Mouse (Mus musculus) midbrain, embryonic 10.5 days (tissue): Measurements from ENCODE around the gene Megf11. TPM values are rescaled to one million over a fixed set of nuclear protein-coding genes. Genes with fewer than 3 reads are reported as not detected.

Experiments
- DNase-seq: peaks from one replicate; pipeline ENCODE4 v3.0.0-alpha.2; 2017; ENCODE audit warnings: low spot score
- H3K27ac ChIP-seq: fragments of 300-500 bp; sonication (generic); replicated peaks from 2 replicates; pipeline ENCODE4 v1.5.1; 2016; ENCODE audit warnings: mild to moderate bottlenecking
- H3K27me3 ChIP-seq: fragments of 300-500 bp; sonication (generic); 2 replicates; pipeline ENCODE4 v1.6.1; 2016; ENCODE audit warnings: low read depth, mild to moderate bottlenecking; ENCODE audit not compliant: poor library complexity, severe bottlenecking
- H3K36me3 ChIP-seq: fragments of 300-500 bp; sonication (generic); 2 replicates; pipeline ENCODE4 v1.6.1; 2016; ENCODE audit warnings: mild to moderate bottlenecking, moderate library complexity
- H3K4me1 ChIP-seq: fragments of 300-500 bp; sonication (generic); 2 replicates; pipeline ENCODE4 v1.6.1; 2016
- H3K4me3 ChIP-seq: fragments of 300-500 bp; sonication (generic); 2 replicates; pipeline ENCODE4 v1.5.1; 2016; ENCODE audit warnings: mild to moderate bottlenecking, moderate library complexity
- H3K9me3 ChIP-seq: fragments of 300-500 bp; sonication (generic); replicated peaks from 2 replicates; pipeline ENCODE4 v1.6.1; 2016; ENCODE audit warnings: mild to moderate bottlenecking
- WGBS: fragments of 180-500 bp; shearing (Covaris S2); methylation state at CpG from one replicate; pipeline ENCODE4 v1.1.7; 2016; 5-methylcytosine and 5-hydroxymethylcytosine counted together
- polyA plus RNA-seq: library from polyadenylated mRNA; unstranded; fragments of >200 nt; fragmentation: Nextera tagmentation; extraction: Ambion mirVana; gene quantifications from 2 replicates; pipeline ENCODE4 v1.2.1, GENCODE M21; 2016

Megf11 gene
- polyA plus RNA-seq, 1 experiment from 2014 or later: 1.3 TPM

DNA sequence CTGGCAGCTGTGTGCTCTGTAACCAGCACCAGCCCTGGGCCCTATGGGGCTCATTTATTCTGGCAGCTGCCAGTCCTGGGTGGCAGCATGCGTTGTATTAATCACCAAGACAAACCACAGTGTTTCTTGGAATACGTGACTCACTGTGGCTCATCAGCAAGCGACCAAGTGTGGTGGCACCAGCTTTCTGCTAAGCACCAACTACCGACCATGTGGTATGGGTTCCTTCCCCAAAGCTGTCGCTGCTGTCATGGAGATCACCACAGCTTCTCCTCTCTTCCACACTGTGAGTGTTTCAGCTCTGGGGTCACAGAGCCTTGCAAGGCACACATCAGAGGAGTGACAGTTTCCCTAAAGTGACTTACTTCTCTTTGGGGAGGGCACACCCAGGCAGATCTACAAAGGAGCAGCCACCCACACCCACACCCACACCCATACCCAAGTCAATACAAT is 178.9 kb downstream of the Megf11 start:
- no peak for DNase-seq
- Histone ChIP-seq H3K9me3 (no peaks in the 10 kb centered on the region), H3K36me3 (no peaks in the 10 kb centered on the region), H3K27ac (no peak overlapping the region), H3K4me3 (no peak overlapping the region), H3K4me1 (peaks cover 28% of the 10 kb centered on the region), H3K27me3 (no peaks in the 10 kb centered on the region)
- WGBS: 90% methylated on average over 5 of the region's 5 CpGs

- Histone ChIP-seq H3K27ac (peak overlapping the region; percentile 38; the same call in 1 of the 2 replicates), H3K9me3 (no peaks in the 10 kb centered on the region), H3K27me3 (no peaks in the 10 kb centered on the region), H3K4me1 (peaks cover 34% of the 10 kb centered on the region), H3K4me3 (no peak overlapping the region), H3K36me3 (no peaks in the 10 kb centered on the region)
- no peak for DNase-seq
Observed at GRCm38 (mm10) chr9:64565915-64566314, 180.5 kb downstream of the Megf11 start.

GRCm38 (mm10) chr9:64566376-64566775 is 180.9 kb downstream of the Megf11 start:
- H3K27ac ChIP-seq: peak overlapping the region; percentile 38; the same call in 1 of the 2 replicates
- WGBS: 70% methylated on average over 2 of the region's 2 CpGs

GRCm38 (mm10) chr9:64567482-64567881 is 182.1 kb downstream of the Megf11 start:
- H3K27ac ChIP-seq: no peak overlapping the region
- no peaks in the 10 kb centered on the region for H3K36me3 ChIP-seq
- DNase-seq: no peak
- 75% methylated on average over 5 of the region's 5 CpGs for WGBS
- no peak overlapping the region for H3K4me3 ChIP-seq
- no peaks in the 10 kb centered on the region for H3K27me3 ChIP-seq
- H3K9me3 ChIP-seq: no peaks in the 10 kb centered on the region
- H3K4me1 ChIP-seq: peaks cover 43% of the 10 kb centered on the region

More at GRCm38 (mm10) chr9:64566376-64566775, 180.9 kb downstream of the Megf11 start:
- H3K27me3 ChIP-seq: no peaks in the 10 kb centered on the region
- DNase-seq: no peak
- H3K9me3 ChIP-seq: no peaks in the 10 kb centered on the region
- H3K4me1 ChIP-seq: peaks cover 39% of the 10 kb centered on the region
- no peak overlapping the region for H3K4me3 ChIP-seq
- H3K36me3 ChIP-seq: no peaks in the 10 kb centered on the region

DNA sequence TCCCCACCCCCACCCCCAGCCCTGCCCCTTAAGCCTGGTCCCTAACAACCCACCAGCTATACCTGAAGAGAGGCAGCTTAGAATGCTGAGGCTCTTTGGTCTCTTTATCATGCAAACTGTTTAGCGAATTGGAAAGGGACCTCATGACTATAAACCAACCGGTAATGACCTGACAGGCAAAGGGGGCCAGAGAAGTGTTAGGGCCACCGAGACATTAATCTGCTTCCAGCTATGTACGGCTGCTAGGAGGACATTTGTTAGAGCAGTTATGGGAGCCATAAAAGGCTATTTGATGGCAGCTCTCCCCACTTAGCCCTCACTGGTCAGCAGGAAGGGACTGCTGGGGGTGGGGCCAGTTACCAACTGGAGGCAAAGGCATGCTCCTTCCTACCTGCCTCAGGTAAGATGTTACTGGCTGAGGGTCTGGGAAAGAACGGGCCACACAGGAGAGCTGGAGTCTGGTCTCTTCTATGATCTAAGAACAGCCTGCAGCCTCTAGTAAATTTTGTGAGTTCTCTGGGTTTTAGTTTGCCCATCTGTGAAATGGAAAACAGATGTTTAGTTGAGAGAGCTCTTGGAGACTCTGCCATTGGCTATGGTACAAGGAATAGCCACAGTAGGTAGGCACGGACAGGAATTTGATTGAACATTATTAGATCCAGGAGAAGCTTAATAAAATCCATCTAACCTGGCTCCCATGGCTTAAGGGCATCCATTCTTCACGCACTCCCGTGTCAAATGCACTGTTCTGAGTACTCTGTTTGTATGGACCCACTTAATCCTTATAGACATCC is 183.2 kb downstream of the Megf11 start:
- Histone ChIP-seq H3K9me3 (no peaks in the 10 kb centered on the region), H3K4me3 (no peak overlapping the region), H3K36me3 (no peaks in the 10 kb centered on the region), H3K4me1 (peaks cover 43% of the 10 kb centered on the region), H3K27ac (no peak overlapping the region), H3K27me3 (no peaks in the 10 kb centered on the region)
- 66% methylated on average over 8 of the region's 8 CpGs for WGBS
- no peak for DNase-seq

GRCm38 (mm10) chr9:64570448-64570847 is 185.0 kb downstream of the Megf11 start:
- H3K4me1 ChIP-seq: peaks cover 40% of the 10 kb centered on the region
- WGBS: 59% methylated on average over 4 of the region's 4 CpGs
- no peaks in the 10 kb centered on the region for H3K9me3 ChIP-seq
- H3K36me3 ChIP-seq: no peaks in the 10 kb centered on the region
- H3K27ac ChIP-seq: no peak overlapping the region
- H3K27me3 ChIP-seq: no peaks in the 10 kb centered on the region
- DNase-seq: no peak
- H3K4me3 ChIP-seq: no peak overlapping the region

GRCm38 (mm10) chr9:64571091-64571490 is 185.7 kb downstream of the Megf11 start:
- Histone ChIP-seq H3K4me3 (no peak overlapping the region), H3K4me1 (peaks cover 40% of the 10 kb centered on the region), H3K36me3 (no peaks in the 10 kb centered on the region), H3K9me3 (no peaks in the 10 kb centered on the region), H3K27me3 (no peaks in the 10 kb centered on the region), H3K27ac (no peak overlapping the region)
- 92% methylated on average over 8 of the region's 8 CpGs for WGBS
- no peak for DNase-seq

DNA sequence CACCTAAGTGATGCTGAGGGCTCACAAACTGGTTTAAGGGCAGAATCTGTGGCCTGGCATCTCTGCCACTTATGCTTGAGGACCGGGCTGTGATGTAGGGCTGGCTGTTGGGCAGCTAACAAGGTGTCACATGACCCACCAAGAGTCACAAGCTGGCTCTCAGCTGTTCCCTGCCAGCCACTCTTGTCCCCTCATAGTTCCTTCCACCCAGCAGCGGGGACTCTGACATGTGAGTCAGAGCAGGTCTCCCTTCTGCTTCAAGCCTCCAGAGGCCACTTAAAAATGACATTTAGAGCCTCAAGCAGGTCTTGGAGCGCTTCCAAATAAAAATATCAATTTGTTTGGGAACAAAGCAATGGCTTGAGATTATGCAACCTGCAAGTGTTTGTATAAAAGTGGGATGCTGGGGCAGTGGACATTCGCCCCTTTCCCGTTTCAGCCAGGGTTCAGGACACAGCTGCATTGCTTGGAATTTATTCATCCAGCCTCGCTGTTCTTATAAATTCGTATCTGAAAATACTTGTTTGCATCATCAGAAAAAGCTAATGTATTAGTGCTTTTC is 187.3 kb downstream of the Megf11 start:
- Histone ChIP-seq H3K36me3 (no peaks in the 10 kb centered on the region), H3K27me3 (no peaks in the 10 kb centered on the region), H3K4me3 (no peak overlapping the region), H3K4me1 (peaks cover 40% of the 10 kb centered on the region), H3K9me3 (no peaks in the 10 kb centered on the region), H3K27ac (no peak overlapping the region; the same call in 1 of the 2 replicates)
- 87% methylated on average over 7 of the region's 7 CpGs for WGBS
- DNase-seq: no peak

DNA sequence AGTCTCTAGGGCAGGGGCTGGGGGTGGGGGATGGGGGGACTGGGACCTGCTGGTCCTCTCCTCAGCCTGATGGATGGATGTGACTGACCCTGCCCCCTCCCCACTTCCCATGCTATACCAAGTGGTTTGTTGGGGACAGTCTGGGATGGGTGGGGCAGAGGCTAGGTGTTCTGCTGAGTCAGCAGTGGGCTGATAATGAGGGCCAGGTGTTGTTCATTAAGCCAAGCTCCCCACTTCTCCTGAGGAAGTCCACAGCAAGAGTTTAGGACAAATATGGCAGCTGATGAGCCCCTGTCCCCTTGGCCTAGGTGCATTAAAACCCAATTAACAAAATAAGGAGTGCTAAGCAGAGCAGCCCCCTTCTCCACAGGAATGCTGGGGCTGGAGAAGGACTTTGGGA is 190.2 kb downstream of the Megf11 start:
- H3K27me3 ChIP-seq: no peaks in the 10 kb centered on the region
- H3K27ac ChIP-seq: no peak overlapping the region
- no peak overlapping the region for H3K4me3 ChIP-seq
- H3K4me1 ChIP-seq: peaks cover 30% of the 10 kb centered on the region
- no peak for DNase-seq
- no peaks in the 10 kb centered on the region for H3K36me3 ChIP-seq
- no peaks in the 10 kb centered on the region for H3K9me3 ChIP-seq

DNA sequence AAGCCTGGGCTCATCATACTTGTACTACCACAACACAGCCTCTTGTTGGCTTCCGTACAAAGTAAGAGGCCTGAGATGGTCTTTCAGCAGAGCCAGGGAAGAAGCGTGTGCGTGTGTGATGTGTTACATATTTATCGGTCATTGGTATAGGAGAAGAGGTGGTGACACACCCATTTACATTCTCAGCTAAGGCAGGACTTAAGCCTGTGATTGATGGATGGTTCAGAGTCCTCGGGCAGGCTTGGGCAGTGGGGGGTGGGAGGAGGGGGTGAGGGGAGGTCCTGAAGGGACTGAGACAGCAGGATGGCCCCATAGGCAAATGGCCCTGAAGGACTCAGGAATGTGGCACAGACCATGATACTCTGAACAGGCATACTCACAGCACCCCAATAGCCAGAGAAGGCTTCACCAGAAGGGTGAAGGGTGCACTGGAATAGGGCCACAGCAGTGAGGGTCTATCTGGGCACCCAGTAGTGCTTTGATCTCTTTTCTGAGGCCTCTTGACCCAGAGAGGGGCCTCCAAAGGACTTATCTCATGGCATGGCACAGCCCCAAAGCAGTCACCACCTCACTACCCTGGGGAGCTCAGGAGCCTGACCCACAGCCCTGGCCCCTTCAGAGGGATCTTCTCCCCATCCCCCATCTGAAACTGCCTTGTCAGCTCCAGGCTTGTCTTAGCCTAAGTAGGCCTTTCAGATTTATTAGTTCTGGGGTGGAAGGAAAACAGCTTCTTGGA is 190.9 kb downstream of the Megf11 start:
- H3K36me3 ChIP-seq: no peaks in the 10 kb centered on the region
- no peak overlapping the region for H3K4me3 ChIP-seq
- 74% methylated on average over 5 of the region's 5 CpGs for WGBS
- H3K27me3 ChIP-seq: no peaks in the 10 kb centered on the region
- peak overlapping the region; percentile 52; the same call in 1 of the 2 replicates for H3K27ac ChIP-seq
- no peak for DNase-seq
- no peaks in the 10 kb centered on the region for H3K9me3 ChIP-seq
- peaks cover 24% of the 10 kb centered on the region for H3K4me1 ChIP-seq

GRCm38 (mm10) chr9:64577156-64577555 is 191.7 kb downstream of the Megf11 start:
- Histone ChIP-seq H3K27ac (no peak overlapping the region), H3K27me3 (no peaks in the 10 kb centered on the region), H3K4me3 (no peak overlapping the region), H3K4me1 (peaks cover 19% of the 10 kb centered on the region), H3K9me3 (no peaks in the 10 kb centered on the region), H3K36me3 (no peaks in the 10 kb centered on the region)
- 89% methylated on average over 3 of the region's 3 CpGs for WGBS
- DNase-seq: no peak

DNA sequence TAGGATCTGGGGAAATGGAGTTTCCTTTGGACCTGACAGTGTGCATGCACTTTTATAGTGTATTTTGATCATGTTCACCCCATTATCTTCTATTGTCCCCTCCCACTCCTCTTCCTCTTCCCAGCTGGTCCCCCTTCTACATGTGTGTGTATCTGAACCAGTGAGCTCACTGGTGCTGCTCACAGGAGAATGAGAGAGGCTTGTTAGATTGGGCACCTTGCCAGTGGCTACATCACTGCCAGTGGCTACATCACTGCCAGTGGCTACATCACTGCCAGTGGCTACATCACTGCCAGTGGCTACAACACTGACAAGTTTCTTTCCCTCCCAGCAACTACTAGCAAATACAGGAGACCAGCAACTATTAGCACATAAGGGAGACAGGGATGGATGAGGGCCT is 192.6 kb downstream of the Megf11 start:
- Histone ChIP-seq H3K27ac (no peak overlapping the region), H3K9me3 (no peaks in the 10 kb centered on the region), H3K36me3 (no peaks in the 10 kb centered on the region), H3K4me3 (no peak overlapping the region), H3K27me3 (no peaks in the 10 kb centered on the region), H3K4me1 (peaks cover 19% of the 10 kb centered on the region)
- no peak for DNase-seq

GRCm38 (mm10) chr9:64579306-64579705 is 193.9 kb downstream of the Megf11 start:
- Histone ChIP-seq H3K4me3 (no peak overlapping the region), H3K27ac (0 out of 2 replicates have a peak overlapping the region, but pooled peaks have one; percentile 23), H3K9me3 (no peaks in the 10 kb centered on the region), H3K4me1 (peaks cover 19% of the 10 kb centered on the region), H3K36me3 (no peaks in the 10 kb centered on the region), H3K27me3 (no peaks in the 10 kb centered on the region)
- DNase-seq: no peak
- 83% methylated on average over 1 of the region's 1 CpGs for WGBS
